In the genomic region with DNA sequence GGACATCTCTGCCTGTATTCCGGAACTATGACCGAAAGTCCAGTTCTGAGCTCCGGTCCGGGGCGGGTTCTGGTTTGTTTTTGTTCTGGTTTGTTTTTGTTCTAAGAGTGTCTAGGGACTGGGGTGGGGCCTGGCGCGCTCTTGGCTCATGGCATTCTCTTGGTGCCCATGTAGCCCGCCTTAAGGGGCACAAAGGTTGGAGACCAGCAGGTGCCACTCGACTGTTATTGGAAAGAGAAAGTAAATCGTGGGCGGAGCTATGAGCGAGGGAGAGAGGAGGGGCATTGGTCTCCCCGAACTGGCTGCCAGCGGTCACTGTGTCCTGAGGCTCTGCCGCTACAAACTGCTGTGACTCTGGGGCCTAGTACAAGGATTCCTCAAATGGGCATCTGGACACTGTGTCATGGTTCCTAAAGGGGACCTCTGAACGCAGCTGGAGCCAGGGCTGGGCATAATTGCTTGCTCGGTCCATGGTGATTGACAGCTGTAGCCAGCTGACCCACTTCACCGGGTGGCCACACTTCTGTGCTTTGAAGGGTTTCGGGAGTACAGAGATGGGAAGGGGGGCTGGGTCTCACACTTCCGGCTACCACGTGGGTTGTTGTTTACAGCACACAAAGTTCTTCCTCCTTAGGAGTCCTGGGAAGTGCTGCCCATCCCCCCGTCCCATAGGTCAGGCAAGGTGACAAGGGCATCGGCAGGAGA, we compare ENCODE assay signal across 7 mouse cellular contexts. TPM values are rescaled to one million over a fixed set of nuclear protein-coding genes. Genes with fewer than 3 reads are reported as not detected.
A peak's percentile ranks its signal among the peaks of the same experiment; 100 is the strongest.
DNase-seq lines count a peak whose midpoint lies in the region; ATAC-seq and TF ChIP-seq lines count a peak whose summit lies in the region.

No protein-coding gene starts in this region.

- in situ Hi-C loops in ES-E14 (cut with MboI; ENCODE audit: low sequenced_read_pairs in 2 of 2, unreplicated experiment in 2 of 2) = no loop called here

- peak overlapping the region; percentile 74 for H3K9ac ChIP-seq in ES-E14 (ENCODE audit: insufficient read depth, low read depth, low read length, poor library complexity, severe bottlenecking)
- peak overlapping the region; percentile 83 for H3K9ac ChIP-seq in heart, postnatal 0 days (replicated peaks; ENCODE audit: low read depth, low read length)

- peaks cover 0 to 26% of the 10 kb centered on the region in 2 experiments; a peak in 3 of 4 replicates for H3K4me1 ChIP-seq in ES-E14 (ENCODE audit: control insufficient read depth in 2 of 2, insufficient read depth in 2 of 2, low read length in 2 of 2, poor library complexity in 1 of 2)
- H3K4me1 ChIP-seq in heart, postnatal 0 days (ENCODE audit: control insufficient read depth, insufficient read depth) = peaks cover 18% of the 10 kb centered on the region
- H3K4me1 ChIP-seq in spleen, adult 2 months (ENCODE audit: control insufficient read depth, insufficient read depth, insufficient read length) = peaks cover 11% of the 10 kb centered on the region; the same call in 1 of the 2 replicates

- H3K9me3 ChIP-seq in ES-E14 (ENCODE audit: control insufficient read depth, insufficient read depth, low read depth, low read length) = no peaks in the 10 kb centered on the region
- no peaks in the 10 kb centered on the region for H3K9me3 ChIP-seq in heart, postnatal 0 days (replicated peaks; ENCODE audit: control insufficient read depth, low read length)

- no peaks in the 10 kb centered on the region for H3K27me3 ChIP-seq in heart, postnatal 0 days (ENCODE audit: control insufficient read depth, insufficient read depth, low read length)
- H3K27me3 ChIP-seq in spleen, adult 2 months (ENCODE audit: control insufficient read depth, insufficient read depth, low read length) = no peaks in the 10 kb centered on the region

- peak; percentile 17; the same call in 1 of the 2 replicates for TF ChIP-seq POLR2A in spleen, adult 2 months (IDR thresholded peaks at IDR 0.05; ENCODE audit: low read depth, low read length)

- H3K4me2 ChIP-seq in heart, postnatal 0 days (ENCODE audit: low read depth, low read length) = peak overlapping the region; percentile 64

- 0 out of 2 replicates have a peak, but pooled peaks have one; percentile 7 for TF ChIP-seq CTCF in heart, postnatal 0 days (IDR thresholded peaks at IDR 0.05; ENCODE audit: low read depth)
- no peak for TF ChIP-seq CTCF in spleen, adult 2 months (IDR thresholded peaks at IDR 0.05; ENCODE audit: extremely low read depth, insufficient read depth, insufficient read length, insufficient replicate concordance)

- H3K36me3 ChIP-seq in ES-E14 (ENCODE audit: control insufficient read depth, insufficient read depth, low read length, poor library complexity, severe bottlenecking) = peaks cover 13% of the 10 kb centered on the region
- H3K36me3 ChIP-seq in heart, postnatal 0 days (replicated peaks; ENCODE audit: control insufficient read depth, insufficient read depth, low read length) = peaks cover 45% of the 10 kb centered on the region
- H3K36me3 ChIP-seq in spleen, adult 2 months (ENCODE audit: control insufficient read depth, insufficient read depth, low read length) = peaks cover 29% of the 10 kb centered on the region

- DNase-seq in ES-E14 (ENCODE audit: low read depth, low spot score) = no peak
- DNase-seq in adrenal gland, postnatal 10 days = peak; percentile 85
- DNase-seq in heart, postnatal 0 days (ENCODE audit: low spot score) = peak; percentile 88
- peak; percentile 89 for DNase-seq in kidney, postnatal 14 days
- DNase-seq in spleen, adult 2 months (ENCODE audit: low read depth in 1 of 2, low spot score in 2 of 2) = peak in 1 of 2 experiments; percentile 50

- peak; percentile 91 for TF ChIP-seq EP300 in heart, postnatal 0 days (IDR thresholded peaks at IDR 0.05; ENCODE audit: low read depth)

- peak; percentile 70 for ATAC-seq in erythroblast, adult 5-6 weeks (replicated peaks; ENCODE audit: low FRiP score, poor library complexity, severe bottlenecking)
- ATAC-seq in heart, postnatal 0 days (ENCODE audit: insufficient read depth, low read depth) = peak; percentile 63
- peak; percentile 65 for ATAC-seq in megakaryocyte, adult 5-6 weeks (ENCODE audit: poor library complexity, severe bottlenecking)

- no peak overlapping the region for H3K27ac ChIP-seq in ES-E14 (ENCODE audit: insufficient read depth, low read depth, low read length, poor library complexity, severe bottlenecking)
- H3K27ac ChIP-seq in heart, postnatal 0 days (ENCODE audit: low read depth) = peak overlapping the region; percentile 98
- H3K27ac ChIP-seq in spleen, adult 2 months (ENCODE audit: insufficient read depth, low read length) = peak overlapping the region; percentile 88

- under 1% methylated on average over 23 of the region's 23 CpGs for WGBS in heart, postnatal 0 days
- 2% methylated on average over 23 of the region's 23 CpGs for WGBS in spleen, adult 2 months

- peak overlapping the region; percentile 68 to 91 for H3K4me3 ChIP-seq in ES-E14 (ENCODE audit: insufficient read depth in 1 of 2, low read depth in 1 of 2, low read length in 2 of 2, poor library complexity in 1 of 2, severe bottlenecking in 1 of 2)
- peak overlapping the region; percentile 65 for H3K4me3 ChIP-seq in heart, postnatal 0 days (ENCODE audit: low read depth, low read length)
- H3K4me3 ChIP-seq in spleen, adult 2 months (ENCODE audit: extremely low read depth, insufficient read depth, insufficient read length) = peak overlapping the region; percentile 72

TF ChIP-seq in ES-E14, 5 proteins besides CTCF, POLR2A, EP300 and RAD21:
- no peak for TF ChIP-seq MAFK (IDR thresholded peaks at IDR 0.05; ENCODE audit: insufficient read depth, low read depth, low read length)
- TF ChIP-seq CHD2 (IDR thresholded peaks at IDR 0.05; ENCODE audit: low read depth, low read length) = no peak
- no peak for TF ChIP-seq HCFC1 (IDR thresholded peaks at IDR 0.05; ENCODE audit: borderline replicate concordance, insufficient read depth, low read length)
- TF ChIP-seq ZC3H11A (IDR thresholded peaks at IDR 0.05; ENCODE audit: borderline replicate concordance, low read depth, low read length) = no peak
- no peak for TF ChIP-seq ZNF384 (IDR thresholded peaks at IDR 0.05; ENCODE audit: low read depth, low read length)

RNA-seq across cellular contexts. Expression of a gene that starts 0.8 kb away (rescaled TPM):
- 10.7 and 12.7 TPM in 2 replicates for total RNA-seq in ES-E14 (2012; rRNA removed)
- 1,000 to 10,000 TPM; 1,181 to 1,292 TPM for total RNA-seq in adrenal gland, postnatal 10 days (2021)
- 10.0 and 11.3 TPM in 2 replicates for total RNA-seq in erythroblast, adult 5-6 weeks (2015; ENCODE audit: low replicate concordance)
- total RNA-seq in erythroblast, adult 5-6 weeks (2017; ENCODE audit: low replicate concordance) = 5.9 and 6.0 TPM in 2 replicates
- 47.9 and 63.8 TPM in 2 replicates for total RNA-seq in heart, postnatal 0 days (2014; rRNA removed; ENCODE audit: low replicate concordance)
- 157 and 159 TPM in 2 replicates for polyA plus RNA-seq in heart, postnatal 0 days (2015; fragmentation: Nextera tagmentation; extraction: Ambion mirVana)
- total RNA-seq in megakaryocyte, adult 5-6 weeks (2015) = 31.2 and 34.5 TPM in 2 replicates
- total RNA-seq in megakaryocyte, adult 5-6 weeks (2017) = 9.1 and 12.3 TPM in 2 replicates
- polyA plus RNA-seq in spleen, adult 2 months (2012; rRNA removed) = 87.3 and 106 TPM in 2 replicates

RNA-seq across cellular contexts. Expression of a gene that starts 5.1 kb away (rescaled TPM):
- total RNA-seq in ES-E14 (2012; rRNA removed) = 5.8 and 11.7 TPM in 2 replicates
- 10 to 100 TPM; 16.8 to 19.6 TPM for total RNA-seq in adrenal gland, postnatal 10 days (2021)
- 0.77 TPM in 1 of 2 replicates, not detected in the other for total RNA-seq in erythroblast, adult 5-6 weeks (2015; ENCODE audit: low replicate concordance)
- 3.2 TPM in 1 of 2 replicates, not detected in the other for total RNA-seq in erythroblast, adult 5-6 weeks (2017; ENCODE audit: low replicate concordance)
- total RNA-seq in heart, postnatal 0 days (2014; rRNA removed; ENCODE audit: low replicate concordance) = 6.2 and 134 TPM in 2 replicates
- polyA plus RNA-seq in heart, postnatal 0 days (2015; fragmentation: Nextera tagmentation; extraction: Ambion mirVana) = 23.9 and 24.2 TPM in 2 replicates
- total RNA-seq in megakaryocyte, adult 5-6 weeks (2015) = 1.6 and 1.8 TPM in 2 replicates
- 1.5 and 2.0 TPM in 2 replicates for total RNA-seq in megakaryocyte, adult 5-6 weeks (2017)
- polyA plus RNA-seq in spleen, adult 2 months (2012; rRNA removed) = 14.4 and 17.7 TPM in 2 replicates

RNA-seq across cellular contexts. Expression of a gene that starts 8.6 kb away (rescaled TPM):
- 3,085 and 4,150 TPM in 2 replicates for total RNA-seq in ES-E14 (2012; rRNA removed)
- 1,000 to 10,000 TPM; 1,282 to 1,421 TPM for total RNA-seq in adrenal gland, postnatal 10 days (2021)
- 661 and 730 TPM in 2 replicates for total RNA-seq in erythroblast, adult 5-6 weeks (2015; ENCODE audit: low replicate concordance)
- total RNA-seq in erythroblast, adult 5-6 weeks (2017; ENCODE audit: low replicate concordance) = 791 and 1,714 TPM in 2 replicates
- 302 and 309 TPM in 2 replicates for total RNA-seq in heart, postnatal 0 days (2014; rRNA removed; ENCODE audit: low replicate concordance)
- 880 and 926 TPM in 2 replicates for polyA plus RNA-seq in heart, postnatal 0 days (2015; fragmentation: Nextera tagmentation; extraction: Ambion mirVana)
- 1,660 and 1,825 TPM in 2 replicates for total RNA-seq in megakaryocyte, adult 5-6 weeks (2015)
- total RNA-seq in megakaryocyte, adult 5-6 weeks (2017) = 1,271 and 1,459 TPM in 2 replicates
- polyA plus RNA-seq in spleen, adult 2 months (2012; rRNA removed) = 645 and 662 TPM in 2 replicates

RNA-seq across cellular contexts. Expression of a gene that starts 11.4 kb away (rescaled TPM):
- 238 and 257 TPM in 2 replicates for total RNA-seq in ES-E14 (2012; rRNA removed)
- total RNA-seq in adrenal gland, postnatal 10 days (2021) = 100 to 1,000 TPM; 184 to 198 TPM
- total RNA-seq in erythroblast, adult 5-6 weeks (2015; ENCODE audit: low replicate concordance) = 5.2 TPM in 1 of 2 replicates, not detected in the other
- total RNA-seq in erythroblast, adult 5-6 weeks (2017; ENCODE audit: low replicate concordance) = 9.5 and 11.0 TPM in 2 replicates
- 288 and 323 TPM in 2 replicates for total RNA-seq in heart, postnatal 0 days (2014; rRNA removed; ENCODE audit: low replicate concordance)
- 37.8 and 39.7 TPM in 2 replicates for polyA plus RNA-seq in heart, postnatal 0 days (2015; fragmentation: Nextera tagmentation; extraction: Ambion mirVana)
- 13.3 and 16.8 TPM in 2 replicates for total RNA-seq in megakaryocyte, adult 5-6 weeks (2015)
- 21.6 and 26.4 TPM in 2 replicates for total RNA-seq in megakaryocyte, adult 5-6 weeks (2017)
- polyA plus RNA-seq in spleen, adult 2 months (2012; rRNA removed) = 89.5 and 114 TPM in 2 replicates

RNA-seq across cellular contexts. Expression of a gene that starts 11.9 kb away (rescaled TPM):
- total RNA-seq in ES-E14 (2012; rRNA removed) = 23.4 and 36.0 TPM in 2 replicates
- 1 to 10 TPM; 2.4 to 7.3 TPM for total RNA-seq in adrenal gland, postnatal 10 days (2021)
- total RNA-seq in erythroblast, adult 5-6 weeks (2015; ENCODE audit: low replicate concordance) = 12.7 and 17.9 TPM in 2 replicates
- total RNA-seq in erythroblast, adult 5-6 weeks (2017; ENCODE audit: low replicate concordance) = 7.3 and 9.8 TPM in 2 replicates
- total RNA-seq in heart, postnatal 0 days (2014; rRNA removed; ENCODE audit: low replicate concordance) = 0.15 and 2.0 TPM in 2 replicates
- polyA plus RNA-seq in heart, postnatal 0 days (2015; fragmentation: Nextera tagmentation; extraction: Ambion mirVana) = 1.7 and 2.3 TPM in 2 replicates
- 7.1 and 8.1 TPM in 2 replicates for total RNA-seq in megakaryocyte, adult 5-6 weeks (2015)
- 6.1 and 10.5 TPM in 2 replicates for total RNA-seq in megakaryocyte, adult 5-6 weeks (2017)
- 20.4 and 31.0 TPM in 2 replicates for polyA plus RNA-seq in spleen, adult 2 months (2012; rRNA removed)

Comparison
In these comparisons a context has a peak if more than half of its experiments do, and no peak if none do; other contexts are left out.
1. RNA of a gene that starts 0.8 kb away (total RNA-seq): 1,181 to 1,292 TPM in adrenal gland, postnatal 10 days; 47.9 to 63.8 TPM in heart, postnatal 0 days, 9.1 to 34.5 TPM in megakaryocyte, adult 5-6 weeks, 10.7 to 12.7 TPM in ES-E14 and 5.9 to 11.3 TPM in erythroblast, adult 5-6 weeks; every median in the first group is over 10 times any median in the second.
2. Peak in every context shown above with its lines, with median percentiles within 50 percentile points of each other: H3K4me3 ChIP-seq and ATAC-seq.